Mouse (Mus musculus) neutrophil, adult 5-6 weeks (primary cell): ENCODE data around the gene Cmip. TPM values are rescaled to one million over a fixed set of nuclear protein-coding genes. Genes with fewer than 3 reads are reported as not detected.

Source experiments
- ATAC-seq: fragments of 151-379, 151-347 bp; 2 replicates; pipeline ENCODE4 v1.8.0; 2017; ENCODE audit warnings: mild to moderate bottlenecking, moderate TSS enrichment; ENCODE audit not compliant: insufficient number of reproducible peaks, poor library complexity, low FRiP score, severe bottlenecking; ENCODE audit errors: extremely low read depth
- total RNA-seq: library from RNA; stranded (forward); fragments of 200-1000 nt; gene quantifications from 2 replicates; pipeline ENCODE4 v1.2.3, GENCODE M21; 2017

Cmip gene
- total RNA-seq, 1 experiment from 2014 or later, result 74.6 TPM

DNA sequence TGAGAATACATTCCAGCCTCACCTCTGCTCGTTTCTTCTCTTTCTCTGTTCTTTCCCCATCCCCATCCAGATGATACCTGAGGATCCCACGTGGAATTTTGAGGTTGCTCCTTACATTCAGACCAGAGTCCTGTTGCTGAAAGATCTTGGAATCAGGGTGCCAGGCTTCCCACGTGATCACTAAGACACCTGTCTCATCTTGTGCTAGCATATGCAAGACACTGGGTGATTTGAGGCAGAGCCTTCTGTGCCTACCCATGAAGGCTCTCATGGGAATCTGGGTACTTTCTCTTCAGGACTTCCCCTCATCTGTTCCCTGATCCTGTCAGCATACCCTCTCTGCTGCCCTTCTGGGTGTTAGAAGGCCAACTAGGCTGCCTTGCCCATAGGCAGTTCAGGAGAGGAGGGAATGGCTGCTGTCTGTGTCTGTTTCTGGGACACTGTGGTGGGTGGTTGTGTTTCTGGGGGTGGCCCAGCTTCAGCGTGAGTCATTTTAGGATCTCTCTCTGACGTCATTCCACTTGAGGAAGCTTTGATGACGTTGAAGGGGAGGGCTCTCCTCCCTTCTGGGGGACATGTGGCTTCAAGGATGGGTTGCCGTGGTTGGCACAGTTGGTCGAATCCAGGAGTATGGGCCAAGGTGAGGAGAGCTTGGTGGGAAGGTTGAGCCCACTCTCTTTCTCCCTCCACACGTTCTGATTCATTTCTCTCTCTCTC is 28.1 kb downstream of the Cmip start:
- ATAC-seq, result no peak

DNA sequence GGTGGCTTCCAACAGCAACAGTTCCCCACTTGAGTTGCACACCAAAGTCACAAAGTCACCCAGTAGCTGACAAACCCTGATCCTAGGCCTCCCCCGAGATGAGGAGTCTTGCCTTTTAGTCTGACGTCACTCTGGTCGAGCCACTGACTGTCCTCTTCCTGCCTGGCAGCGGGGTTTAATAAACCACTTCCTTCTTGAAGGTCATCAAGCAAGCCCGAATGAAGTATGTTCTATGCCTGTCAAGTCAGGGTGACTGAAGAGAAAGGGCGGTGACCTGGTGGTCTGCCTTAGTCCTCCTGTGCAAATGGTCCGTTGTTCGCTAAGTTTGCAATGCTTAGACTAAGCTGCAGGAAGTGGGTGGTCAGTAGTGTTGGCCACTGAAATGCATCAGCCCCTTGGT is 31.1 kb downstream of the Cmip start:
- ATAC-seq, result peak; percentile 78

DNA sequence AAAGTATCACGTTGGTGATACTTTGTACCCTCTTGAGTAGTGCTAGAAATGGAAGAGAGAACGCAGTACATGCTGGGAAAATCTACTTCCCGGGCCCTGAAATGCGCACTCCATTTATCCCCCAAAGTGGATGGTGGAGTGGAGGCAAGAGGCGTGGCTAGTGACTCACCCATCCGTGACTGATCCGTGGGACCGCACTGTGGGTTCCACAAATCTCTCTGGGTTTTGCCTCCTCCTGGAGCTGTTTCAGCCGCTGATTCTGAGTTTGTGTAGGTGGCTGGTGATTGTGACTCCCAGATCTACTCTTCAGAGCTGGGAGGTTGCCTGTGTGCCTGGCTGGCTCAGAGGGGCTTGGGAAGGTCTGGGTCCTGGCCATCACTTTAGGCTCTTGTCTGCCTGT is 32.2 kb downstream of the Cmip start:
- no peak for ATAC-seq

DNA sequence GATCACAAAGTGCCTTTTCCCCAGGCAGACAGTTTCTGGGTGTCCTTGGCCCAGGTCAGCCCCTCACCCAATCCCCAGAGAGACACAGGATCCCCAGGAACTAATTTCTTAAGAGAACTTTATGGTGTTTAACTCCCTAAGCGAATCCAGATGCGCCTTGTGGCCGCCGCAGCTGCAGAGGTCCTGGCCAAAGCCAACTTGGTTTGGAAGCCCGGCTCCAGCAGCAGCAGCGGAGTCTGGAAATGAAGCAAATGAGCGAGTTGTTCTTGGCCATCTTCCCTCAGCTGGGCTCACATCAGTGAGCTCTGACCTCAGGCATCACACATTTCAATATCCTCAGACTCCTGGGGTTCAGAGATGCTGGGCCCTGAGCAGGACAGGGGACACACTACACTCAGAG is 33.6 kb downstream of the Cmip start:
- no peak for ATAC-seq

DNA sequence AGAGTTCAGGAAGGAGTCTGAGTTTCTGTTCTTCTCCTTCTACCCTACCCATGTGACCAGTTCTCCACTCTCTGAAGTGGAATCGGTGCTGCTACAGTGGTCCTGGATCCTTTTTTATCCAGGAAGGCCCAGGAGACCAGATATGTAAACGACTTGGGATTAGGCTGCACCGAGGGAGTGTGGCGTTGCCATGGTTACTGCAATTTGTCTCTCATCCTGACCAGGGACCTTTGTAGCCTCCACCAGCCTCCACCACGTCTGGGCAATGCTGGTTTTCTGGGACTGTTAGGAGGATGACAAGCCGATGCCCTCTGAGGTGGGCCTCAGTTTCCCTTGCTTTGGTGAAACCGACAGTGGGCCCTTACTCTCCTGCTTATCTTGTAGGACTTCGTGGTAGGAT is 35.4 kb downstream of the Cmip start:
- no peak for ATAC-seq

DNA sequence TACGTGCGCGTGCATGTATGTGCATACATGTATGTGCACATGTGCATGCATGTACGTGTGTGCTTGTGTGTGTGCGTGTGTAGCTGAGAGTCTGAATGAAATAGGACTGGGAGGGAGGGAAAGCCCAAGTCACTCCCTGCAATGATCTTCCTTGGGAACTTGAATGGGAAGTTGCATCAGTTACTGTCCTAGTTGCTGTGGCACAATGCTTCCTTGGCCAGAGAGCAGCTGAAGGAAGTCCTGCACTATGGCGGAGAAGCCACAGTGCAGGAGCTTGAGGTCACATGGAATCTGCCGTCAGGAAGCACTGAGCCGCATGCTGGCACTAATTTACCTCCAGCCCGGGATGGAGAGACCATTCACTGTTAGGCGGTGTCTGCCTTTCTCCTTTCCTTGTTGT is 37.9 kb downstream of the Cmip start:
- no peak for ATAC-seq

DNA sequence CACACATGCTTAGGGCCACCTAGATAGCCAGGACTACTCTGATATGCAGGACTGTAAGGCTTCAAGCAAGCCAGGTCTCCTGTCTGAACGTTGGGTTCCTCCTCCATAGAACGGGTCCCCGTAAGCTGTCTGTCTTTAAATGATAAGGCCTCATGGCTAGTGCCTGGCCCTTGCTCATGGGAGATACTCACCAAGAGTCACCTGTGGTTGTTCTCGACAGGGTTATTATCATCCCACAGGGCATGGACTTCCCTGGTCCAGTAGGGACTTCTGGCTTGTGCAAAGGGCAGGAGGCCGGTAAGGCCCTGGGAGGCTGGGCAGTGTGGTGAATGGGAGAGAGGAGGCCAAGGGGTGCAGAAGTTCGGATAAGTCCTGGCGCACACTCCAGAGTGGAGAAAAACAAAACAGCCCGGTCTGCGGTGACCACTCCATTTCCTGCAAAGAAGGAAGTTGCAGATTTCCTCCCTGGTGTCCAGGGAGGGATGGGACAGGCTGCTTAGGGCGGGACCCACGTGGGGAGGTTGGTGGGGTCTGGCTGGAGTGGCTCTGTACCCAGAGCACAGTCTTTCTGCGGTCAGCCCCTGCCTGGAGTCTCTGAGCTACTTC is 41.2 kb downstream of the Cmip start:
- ATAC-seq, result no peak

DNA sequence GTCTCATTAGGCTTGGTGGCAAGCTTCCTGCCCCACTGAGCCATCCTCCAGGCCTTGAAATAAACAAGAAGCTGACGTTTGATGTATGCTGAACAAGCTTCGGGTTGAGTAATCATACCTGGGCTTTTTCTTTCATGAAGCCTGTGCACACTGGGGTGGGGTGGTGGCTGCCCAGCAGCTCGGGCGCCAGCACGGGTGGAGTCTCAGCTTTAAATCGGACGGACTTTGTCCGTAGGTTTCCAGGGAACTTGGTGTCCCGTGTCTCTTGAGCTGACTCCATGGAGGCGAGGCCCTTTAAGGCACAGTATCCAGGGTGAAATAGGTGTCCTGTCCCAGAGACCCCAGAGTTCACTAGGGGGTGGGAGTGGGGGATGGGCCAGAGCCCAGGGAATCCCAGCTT is 42.3 kb downstream of the Cmip start:
- ATAC-seq, result no peak

DNA sequence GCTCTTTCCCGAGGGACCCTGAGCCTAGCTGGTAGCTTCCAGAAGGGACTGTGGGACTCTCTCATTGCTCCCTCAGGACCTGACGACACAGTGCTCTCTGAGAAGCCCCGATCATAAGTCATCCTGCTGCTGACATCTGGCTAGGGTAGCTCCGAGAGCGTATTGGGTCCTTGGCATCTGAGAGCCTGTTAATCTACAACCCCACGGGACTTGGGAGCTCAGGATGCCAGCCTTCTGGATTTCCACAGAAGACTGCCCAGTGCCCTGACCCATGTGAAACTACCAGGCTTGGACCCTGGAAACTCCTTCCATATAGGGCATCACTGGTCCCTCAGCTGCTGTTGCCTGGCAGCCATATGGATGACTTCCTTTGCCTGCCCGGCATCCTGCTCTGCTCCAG is 43.3 kb downstream of the Cmip start:
- ATAC-seq, result no peak

DNA sequence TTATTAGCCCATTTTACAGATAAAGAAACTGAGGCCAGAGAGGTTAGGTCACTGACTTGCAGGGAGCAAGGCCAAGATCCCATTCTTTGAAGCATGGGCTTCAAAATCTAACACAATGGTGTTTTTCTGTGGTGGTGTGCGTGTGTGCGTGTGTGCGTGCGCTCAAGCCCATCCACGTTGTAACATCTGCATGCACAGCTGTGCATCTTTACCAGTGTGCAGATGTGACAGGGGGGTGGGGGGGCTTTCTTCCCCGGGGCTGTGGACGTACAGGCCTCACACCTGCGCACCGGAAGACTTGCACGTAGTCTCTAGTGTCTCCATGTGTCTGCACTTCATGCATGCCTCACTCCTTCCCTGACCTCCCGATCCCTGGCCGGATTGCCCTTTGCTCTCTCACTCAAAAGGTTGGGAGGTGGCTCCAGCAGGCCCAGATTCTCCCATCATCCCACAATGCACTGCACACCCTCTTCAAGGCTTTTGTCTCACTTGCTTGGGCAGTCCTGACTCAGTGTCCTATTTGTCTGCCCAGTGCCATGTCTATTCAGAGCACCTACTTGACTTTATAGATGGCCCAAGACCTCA is 44.7 kb downstream of the Cmip start:
- ATAC-seq, result no peak

DNA sequence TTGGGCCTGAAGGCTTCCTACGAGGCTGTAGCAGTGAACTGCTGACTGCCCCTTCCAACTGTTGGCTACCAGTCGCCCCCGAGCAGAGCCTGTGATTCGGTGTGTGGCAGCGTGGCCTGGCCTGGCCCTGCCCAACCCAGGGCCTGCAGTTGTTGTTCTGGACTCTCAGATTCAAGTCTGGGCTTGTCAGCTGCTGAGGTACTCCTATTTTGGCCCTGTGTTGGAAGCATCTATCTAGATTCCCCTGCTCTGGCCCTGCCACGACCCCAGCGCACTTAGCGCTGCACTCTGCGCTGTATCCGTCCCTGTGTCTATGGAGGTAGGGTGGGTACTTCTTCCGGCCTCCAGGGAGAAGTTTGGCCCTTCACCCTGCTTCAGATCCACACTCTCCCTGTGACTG is 45.2 kb downstream of the Cmip start:
- no peak for ATAC-seq

DNA sequence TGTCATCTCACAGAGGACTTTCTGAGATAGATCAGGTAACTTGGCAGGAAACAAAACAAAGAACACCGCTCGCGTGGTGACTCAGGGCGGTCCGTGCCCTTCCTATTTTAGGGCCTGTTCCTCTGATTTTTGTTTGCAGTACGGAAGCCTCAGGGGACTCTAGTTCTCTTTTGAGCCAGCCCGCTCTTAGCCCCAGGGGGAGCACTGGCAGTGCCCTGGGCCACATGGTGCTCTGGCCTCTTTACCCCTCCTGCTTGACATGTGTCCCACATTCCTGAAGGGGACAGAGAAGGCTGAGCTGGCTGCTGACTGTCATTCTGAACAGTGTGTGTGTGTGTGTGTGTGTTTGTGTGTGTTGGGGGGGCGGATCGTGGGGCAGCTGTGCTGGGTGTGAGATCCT is 46.8 kb downstream of the Cmip start:
- peak; percentile 65 for ATAC-seq

DNA sequence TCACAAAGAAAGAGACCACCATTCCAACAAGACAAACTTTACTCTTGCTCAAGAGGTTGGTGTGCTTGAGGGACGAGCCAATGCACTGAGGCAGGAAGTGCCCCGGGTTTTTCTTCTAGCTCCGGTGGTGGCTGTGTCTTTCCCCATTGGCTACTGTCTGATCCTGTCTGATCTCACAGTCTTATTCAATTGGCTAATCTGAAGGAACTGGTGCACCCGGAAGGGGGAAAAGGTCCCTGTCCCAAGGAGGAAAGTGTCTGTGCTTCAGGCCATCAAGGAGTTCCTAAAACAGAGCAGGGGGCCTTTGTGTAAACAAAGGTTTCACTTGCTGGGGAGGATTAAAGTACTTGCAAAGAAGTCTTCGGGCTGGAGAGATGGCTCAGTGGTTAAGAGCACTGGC is 48.5 kb downstream of the Cmip start:
- ATAC-seq, result no peak

DNA sequence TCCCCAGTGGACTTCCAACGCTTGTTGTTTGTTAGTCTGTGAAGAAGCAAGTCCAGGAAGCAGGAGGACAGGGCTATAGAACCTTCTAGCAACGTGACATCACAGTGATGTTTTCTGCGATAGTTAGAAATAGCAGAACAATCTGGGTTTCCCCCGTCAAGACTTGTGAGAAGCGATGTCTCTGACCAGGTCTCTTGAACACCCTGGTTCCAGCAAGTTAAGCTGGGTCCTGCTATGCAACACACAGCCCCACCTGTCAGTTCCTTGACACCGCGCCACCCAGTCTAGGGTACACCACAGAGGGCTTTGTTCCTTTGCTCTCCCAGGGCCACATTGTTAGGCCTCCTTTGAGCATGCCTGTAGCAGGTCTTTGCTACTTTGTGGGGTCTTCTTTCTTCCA is 49.9 kb downstream of the Cmip start:
- peak; percentile 25; the same call in 1 of the 2 replicates for ATAC-seq

DNA sequence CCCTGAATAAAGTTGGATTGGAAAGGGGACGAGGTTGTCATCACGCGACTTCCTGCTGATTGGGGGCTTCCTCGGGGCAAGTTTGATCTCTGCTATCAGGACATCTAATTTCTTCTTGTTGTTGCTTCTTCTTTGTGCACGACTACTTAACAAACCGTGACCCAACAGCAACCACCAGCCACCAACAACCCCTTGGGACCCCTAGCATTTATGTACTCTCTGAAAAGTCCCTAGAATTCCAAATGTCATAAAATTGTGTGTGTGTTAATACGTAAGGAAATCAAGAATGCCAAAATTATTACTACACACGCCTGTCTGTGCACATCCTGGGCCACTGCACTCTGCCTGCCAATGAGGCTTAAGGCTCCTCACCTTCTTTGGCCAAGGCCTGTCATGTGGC is 50.4 kb downstream of the Cmip start:
- no peak for ATAC-seq

DNA sequence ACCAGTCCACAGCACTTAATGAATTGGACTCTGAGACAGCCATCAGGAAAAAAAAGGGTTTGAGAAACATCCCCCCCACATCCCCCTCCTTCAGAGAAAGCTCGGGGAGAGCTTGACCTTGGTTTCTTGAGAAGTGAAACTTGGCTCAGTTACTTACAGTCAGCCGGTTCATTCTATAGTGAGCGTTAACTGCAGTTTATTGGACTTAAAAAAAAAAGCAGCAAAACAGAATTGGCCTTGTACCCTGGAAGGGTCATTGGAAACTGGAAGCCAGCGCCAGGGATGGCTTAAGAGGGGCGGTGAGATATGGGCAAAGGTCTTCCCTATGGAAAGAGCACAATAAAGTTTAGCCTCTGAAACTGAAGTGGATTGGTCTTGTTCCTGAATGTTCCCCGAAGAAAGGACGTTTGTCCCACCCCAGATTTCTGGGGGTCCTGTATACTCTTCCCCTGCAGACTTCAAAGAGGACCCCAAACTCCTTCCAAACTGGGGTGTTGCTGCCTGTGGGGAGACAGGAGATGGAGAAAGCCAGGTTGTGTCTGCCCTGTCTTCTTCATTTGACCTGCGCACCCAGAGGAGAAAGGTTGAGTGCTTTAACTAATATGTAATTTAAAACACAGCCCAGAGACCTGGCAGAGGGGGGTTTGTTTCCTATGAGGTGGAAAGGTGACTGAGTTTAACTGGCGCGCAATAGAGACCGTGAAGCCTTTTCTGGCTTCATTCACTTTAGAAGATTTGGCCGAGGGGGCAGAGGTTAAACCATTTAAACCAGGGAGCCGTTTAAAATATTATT is 51.6 kb downstream of the Cmip start:
- ATAC-seq, result no peak

DNA sequence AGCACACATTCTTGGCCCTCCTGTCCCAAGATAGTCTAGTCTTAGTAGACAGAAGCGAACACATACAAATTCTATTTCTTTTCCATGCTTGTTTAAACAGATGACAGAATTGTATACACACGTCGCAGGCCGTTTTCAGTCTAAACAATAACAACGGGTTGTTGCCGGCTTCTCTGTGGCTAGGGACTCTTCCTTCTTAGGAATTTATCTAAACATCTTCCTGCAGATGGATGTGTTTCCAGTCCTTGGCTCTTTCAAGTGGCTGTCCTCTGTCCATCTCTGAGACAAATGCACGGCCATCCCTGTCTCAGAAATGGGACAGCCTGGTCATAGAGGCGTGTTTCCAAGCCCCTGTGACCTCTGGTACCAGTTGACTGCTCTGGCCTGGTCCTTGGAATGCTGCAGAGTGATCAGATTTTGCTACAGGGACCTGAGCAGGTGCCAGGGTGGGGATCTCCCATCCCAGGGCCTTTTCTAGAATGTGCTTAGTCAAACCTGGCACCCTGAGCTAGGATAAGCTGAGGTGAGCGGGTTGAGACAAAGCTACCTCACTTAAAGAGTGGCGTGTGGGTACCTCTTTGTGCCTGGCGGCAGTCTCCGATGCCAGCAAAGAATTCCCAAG is 52.9 kb downstream of the Cmip start:
- ATAC-seq, result no peak

DNA sequence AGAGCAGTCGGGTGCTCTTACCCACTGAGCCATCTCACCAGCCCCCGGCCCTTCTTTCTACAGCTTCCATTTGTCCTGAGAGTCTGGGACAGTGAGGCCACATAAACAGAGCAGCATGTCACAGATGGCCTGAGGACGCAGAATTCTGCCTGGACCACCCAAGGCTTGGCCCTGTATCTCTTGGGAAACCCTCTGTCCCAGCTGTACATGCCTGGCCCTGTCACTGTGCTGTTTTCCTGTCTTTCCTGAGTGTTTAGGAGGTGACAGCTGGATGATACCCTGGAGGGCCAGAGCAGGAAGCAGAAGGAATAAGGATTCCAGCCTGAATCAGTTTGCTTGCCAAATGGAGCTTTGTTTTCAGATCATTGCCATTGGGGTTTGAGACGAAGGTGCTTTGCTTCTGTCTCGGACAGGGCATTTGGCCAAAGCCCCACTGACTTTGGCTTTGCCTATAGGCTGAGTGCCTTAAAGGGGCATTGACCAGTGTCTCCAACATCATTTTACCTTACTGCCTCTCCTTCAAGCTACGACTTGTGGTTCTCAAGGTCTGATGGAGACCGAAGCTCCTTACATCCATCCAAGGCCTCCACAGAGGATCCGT is 54.2 kb downstream of the Cmip start:
- no peak for ATAC-seq

DNA sequence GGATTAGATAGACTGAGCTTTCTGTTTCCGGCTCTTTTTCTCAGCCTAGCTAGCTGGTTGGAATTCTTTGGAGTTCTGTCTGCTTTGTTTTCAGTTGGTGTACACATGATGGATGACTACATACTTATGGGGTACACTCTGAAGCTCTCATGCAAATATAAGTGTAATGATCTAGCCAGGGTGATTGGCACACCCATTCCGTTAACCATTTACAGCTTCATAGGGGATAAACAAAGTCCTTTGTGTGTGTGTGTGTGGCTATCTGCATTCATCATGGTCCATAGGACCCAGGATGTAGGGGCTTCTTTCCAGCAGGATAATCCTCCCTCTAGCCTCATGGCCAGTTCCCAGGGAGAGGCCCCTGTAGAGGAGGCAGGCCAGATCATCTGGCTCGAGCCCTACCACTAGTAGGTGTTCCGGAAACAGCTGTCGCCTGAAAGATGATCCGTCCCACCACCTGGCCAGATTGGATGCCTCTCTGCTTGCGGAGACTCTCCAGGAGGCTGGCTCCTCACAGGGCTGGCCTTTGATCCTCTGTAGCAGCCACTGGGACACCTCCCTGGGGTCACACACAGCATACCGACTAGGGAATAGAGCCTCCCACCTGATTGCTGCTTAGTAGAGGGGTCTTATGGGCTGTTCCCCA is 57.6 kb downstream of the Cmip start:
- no peak for ATAC-seq
